Mouse (Mus musculus): Measurements from ENCODE around the gene Ada.

The Ada gene

DNA sequence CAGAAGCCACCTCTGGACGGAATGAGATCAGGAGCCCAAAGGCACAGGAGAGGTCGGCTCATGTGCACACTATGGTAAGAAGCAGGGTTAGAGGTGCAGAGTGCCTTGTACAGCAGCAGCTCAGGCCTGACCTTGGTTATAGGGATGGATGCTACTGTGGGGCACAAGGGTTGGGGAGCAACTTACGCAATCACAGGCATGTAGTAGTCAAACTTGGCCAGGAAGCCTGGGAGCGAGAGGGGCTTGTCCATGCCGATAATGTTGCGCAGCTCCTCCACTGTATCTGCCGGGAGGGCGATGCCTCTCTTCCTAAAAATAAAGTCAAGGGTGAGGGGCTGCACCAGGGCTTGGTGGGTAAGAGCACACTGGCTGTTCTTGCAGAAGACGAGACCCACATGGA lies 14.9 kb downstream of the Ada start:
- DNase-seq (ENCODE audit: extremely low spot score, low read depth, low spot score): no peak

DNA sequence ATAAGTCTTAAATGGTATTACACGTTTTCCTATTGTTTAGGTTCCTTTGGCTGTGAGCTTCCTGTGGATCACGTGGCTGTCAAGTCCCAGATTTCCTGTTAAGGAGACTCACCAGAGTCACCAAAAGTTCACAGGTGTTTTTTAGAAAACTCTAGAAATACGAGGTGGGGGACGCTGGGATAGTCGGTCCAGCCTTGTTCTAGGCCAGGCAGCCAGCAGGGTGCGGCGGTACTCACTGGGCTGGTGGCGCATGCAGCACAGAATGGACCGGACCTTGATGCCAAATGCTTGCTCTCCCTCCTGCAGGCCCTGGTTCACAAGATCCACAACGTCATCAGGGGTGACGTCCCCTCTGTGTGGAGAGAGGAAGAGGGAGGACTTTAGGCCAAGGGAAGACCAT lies 18.0 kb downstream of the Ada start:
- DNase-seq (ENCODE audit: extremely low spot score, low read depth, low spot score): no peak

DNA sequence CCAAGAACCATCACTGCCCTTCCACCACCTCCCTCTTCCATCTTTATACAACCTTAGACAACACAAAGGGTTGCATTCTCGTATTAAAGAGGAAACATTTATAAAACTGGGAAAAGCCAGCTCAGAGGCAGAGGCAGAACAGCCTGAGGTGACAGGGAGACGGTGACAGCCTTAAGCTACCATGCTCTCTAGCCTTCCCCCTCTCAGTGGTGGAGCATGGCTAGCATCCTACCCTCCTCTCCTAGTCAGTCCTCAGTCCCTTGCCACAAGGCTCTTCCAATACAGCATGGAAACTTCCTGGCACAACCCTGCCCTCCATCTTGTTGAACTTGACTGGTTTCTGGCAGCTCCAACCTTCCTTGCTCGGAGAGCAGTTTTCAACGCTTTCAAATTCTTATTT lies 21.7 kb downstream of the Ada start:
- DNase-seq (ENCODE audit: extremely low spot score, low read depth, low spot score): no peak

DNA sequence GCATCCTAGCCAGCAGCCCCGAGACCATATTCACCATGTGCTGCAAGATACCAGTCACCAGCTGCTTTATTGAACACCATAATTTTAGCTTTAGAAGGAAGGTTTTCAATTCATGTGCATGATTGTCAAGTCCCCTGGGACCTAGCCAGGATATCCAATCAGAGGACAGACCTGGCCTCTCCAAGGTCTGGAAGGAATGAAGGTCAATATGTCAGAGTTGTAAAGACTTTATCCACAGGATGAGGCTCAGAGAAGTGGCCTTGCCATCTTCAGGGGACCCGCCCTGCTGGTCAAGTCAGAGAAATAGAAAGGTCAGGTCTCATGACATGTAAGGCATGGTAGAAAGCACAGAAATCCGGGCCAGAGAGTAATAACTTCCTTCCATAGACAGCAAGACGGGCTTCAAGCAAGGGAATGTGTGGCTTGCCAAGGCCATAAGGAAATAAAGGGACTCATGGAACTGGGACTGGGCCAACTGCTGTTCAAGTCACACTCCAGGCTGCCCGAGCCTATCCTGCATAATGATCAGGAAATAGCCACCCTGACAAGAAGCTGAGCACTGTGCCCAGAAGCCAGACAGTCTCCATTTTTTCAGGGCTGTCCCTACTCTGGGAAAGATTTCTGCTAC lies 23.2 kb downstream of the Ada start:
- no peak for DNase-seq (ENCODE audit: extremely low spot score, low read depth, low spot score)

DNA sequence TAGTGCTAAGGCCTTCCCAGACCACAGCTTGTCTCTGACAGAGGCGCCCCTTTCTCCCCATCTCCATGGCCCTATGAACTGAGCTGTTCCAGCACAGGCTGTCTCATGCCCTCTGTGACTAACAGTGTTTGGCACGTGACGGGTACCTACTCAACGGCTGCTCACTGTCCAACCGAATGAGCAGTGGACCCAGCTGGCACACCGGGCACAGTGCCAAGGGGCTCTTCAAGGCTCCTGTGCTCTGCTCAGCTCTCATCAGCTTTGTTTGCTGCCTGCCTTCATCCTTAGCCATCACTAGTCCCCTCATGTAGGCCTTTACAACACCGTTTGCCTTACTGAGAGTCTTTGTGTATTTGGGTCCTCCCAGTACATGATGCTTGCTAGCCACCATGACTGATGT lies 27.5 kb downstream of the Ada start:
- no peak for DNase-seq (ENCODE audit: extremely low spot score, low read depth, low spot score)

DNA sequence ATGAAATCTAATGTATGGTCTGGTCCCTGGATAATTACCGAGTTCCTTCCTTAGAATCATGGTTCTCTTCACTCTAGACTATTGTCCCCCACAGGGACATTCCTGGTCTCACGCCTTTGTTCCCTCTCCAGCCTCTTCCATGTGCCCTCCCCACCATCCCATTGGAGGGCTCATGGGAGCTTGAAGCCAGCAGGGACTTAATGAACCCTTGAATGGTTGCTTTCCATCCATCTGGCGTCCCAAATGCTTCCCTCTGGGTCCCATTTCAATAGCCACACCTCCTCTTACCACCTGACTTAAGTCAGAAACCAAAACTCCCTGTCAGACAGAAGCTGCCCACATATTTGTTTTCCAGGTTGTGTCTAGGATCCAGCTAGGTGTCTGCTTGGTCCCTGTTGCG lies 30.4 kb downstream of the Ada start:
- no peak for DNase-seq (ENCODE audit: extremely low spot score, low read depth, low spot score)

DNA sequence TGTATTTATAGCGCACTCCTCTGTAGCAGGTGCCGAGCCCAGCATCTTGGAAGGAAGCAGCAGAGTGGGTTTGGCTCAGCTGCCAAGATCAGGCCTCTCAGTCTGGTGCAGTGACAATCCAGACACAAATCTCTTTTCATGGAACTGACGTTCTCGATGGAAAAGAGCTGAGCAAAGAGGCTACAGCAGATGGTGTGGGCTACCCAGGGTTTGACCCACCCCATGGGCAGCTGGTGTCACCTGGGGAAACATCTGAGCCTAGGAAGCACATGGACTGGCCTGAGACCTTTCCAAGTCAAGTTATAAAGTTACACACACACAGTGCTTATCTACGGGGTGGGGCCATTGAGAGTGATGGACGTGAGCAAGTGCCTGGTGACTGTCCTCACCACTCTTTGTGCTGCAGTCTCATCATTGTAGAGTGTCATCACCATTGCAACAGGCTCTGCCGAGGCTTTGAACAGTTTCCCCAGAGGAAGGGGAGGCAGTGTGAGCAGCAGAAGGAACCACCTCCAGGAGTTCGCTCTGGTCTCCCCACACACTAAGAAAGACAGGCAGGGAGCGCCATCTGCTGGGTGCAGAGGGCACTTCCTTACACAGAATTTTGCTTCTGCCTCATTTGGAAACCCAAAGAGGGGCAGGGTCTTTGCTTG lies 31.0 kb downstream of the Ada start:
- DNase-seq (ENCODE audit: extremely low spot score, low read depth, low spot score): peak; percentile 35

DNA sequence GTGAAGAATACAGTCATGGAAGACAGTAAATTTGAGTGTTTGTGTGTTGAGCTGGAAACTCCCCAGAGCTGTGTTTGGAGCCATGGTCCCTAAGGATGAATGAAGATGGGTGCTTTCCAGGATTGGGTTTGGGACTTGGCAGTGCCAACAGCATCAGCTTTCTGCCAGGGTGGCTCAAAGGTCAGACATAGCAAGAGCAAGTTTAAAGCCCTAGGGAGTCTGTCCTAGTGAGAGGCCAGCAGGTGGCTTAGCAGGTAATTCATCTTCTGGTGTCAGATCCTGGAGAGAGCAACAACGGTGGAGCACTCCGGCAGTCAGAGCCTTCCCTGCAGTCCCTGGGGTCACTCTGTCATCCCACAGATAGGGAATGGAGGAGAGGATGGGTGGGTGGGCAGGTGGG lies 31.5 kb downstream of the Ada start:
- DNase-seq (ENCODE audit: extremely low spot score, low read depth, low spot score): no peak

DNA sequence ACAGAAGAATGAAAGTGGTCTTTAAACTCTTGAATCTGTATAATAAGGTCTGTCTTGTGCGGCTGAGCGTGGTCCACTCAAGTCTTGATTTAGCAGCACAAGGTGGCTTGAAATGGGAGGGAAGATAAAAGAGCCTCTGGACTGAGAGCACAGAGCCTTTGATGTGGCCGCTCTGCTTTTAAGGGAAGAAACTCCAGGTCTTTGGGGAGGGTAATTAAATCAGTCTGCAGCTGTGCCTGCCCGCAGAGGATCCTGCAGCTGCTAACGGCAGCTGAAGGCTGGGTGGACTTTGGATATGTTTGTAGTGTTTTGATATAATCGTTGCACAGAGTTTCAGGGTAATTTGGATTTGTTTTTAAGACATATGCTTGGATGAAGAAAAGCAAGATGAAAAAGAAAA lies 33.2 kb downstream of the Ada start:
- DNase-seq (ENCODE audit: extremely low spot score, low read depth, low spot score): peak; percentile 49

DNA sequence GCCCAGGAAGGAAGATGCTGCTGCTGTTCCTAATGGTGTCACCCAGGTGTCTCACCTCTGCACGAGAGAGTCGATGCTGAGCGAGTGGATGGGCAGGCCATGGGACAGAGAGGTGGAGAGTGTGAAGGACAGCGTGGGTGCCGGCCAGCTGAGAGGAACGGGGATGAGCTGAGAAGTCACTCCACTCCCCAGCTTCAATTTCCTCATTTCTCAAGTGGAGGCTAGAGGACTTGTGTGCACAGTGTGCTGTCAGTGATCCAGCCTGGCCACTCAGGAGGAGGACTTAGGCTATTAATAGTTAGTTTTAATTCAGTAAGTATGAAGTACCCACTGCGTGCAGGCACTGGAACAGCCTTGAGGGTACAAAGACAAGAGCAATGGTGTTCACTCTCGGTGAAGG lies 33.6 kb downstream of the Ada start:
- DNase-seq (ENCODE audit: extremely low spot score, low read depth, low spot score): no peak

- no peak for DNase-seq (ENCODE audit: extremely low spot score, low read depth, low spot score)
Measured at GRCm38 (mm10) chr2:163713340-163713739, 36.7 kb downstream of the Ada start.

- DNase-seq (ENCODE audit: extremely low spot score, low read depth, low spot score): no peak
Measured at GRCm38 (mm10) chr2:163712874-163713273, 37.2 kb downstream of the Ada start.

DNA sequence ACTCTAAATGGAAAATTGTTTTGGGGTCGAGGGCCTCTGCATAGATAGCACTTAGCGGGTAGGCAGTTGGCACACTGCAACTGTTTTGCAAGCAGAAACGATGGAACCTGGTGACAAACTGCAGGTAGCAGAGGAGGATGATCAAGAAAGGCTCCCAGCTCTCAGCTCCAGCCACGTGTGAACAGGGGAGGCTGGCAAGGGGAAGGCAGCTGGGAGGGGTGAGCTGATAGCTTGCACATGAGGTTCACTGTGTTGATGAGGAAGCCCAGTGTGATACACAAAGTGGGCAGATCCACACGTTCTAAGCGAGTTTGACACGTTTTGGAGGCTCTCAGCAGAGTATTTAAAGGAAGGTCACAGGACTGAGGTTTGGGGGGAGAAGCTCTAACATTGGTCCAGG lies 37.6 kb downstream of the Ada start:
- DNase-seq (ENCODE audit: extremely low spot score, low read depth, low spot score): no peak

- DNase-seq (ENCODE audit: extremely low spot score, low read depth, low spot score): no peak
Measured at GRCm38 (mm10) chr2:163711368-163711868, 38.6 kb downstream of the Ada start.

GRCm38 (mm10) chr2:163710606-163711159 lies 39.4 kb downstream of the Ada start:
- no peak for DNase-seq (ENCODE audit: extremely low spot score, low read depth, low spot score)

DNA sequence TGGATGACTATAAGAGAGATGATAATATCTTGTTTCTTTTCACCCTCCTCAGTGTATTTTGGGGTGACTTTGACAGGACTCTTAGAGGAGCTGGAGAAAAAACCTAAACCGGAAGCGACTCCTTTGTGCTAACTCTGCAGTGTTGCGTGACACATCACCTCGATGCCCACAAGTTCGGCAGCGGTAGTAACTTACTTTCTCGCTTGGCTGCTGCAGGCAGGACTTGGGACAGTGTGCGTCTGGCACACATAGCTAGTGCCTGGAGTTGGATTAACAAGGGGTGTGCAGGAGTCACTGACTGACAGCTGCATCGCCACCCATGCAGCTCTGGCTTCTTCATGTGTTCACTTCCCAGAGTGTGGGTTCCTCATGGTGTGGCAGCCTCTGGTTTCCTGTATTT lies 40.0 kb downstream of the Ada start:
- DNase-seq (ENCODE audit: extremely low spot score, low read depth, low spot score): no peak

- no peak for DNase-seq (ENCODE audit: extremely low spot score, low read depth, low spot score)
Measured at GRCm38 (mm10) chr2:163708763-163709250, 41.2 kb downstream of the Ada start.

DNA sequence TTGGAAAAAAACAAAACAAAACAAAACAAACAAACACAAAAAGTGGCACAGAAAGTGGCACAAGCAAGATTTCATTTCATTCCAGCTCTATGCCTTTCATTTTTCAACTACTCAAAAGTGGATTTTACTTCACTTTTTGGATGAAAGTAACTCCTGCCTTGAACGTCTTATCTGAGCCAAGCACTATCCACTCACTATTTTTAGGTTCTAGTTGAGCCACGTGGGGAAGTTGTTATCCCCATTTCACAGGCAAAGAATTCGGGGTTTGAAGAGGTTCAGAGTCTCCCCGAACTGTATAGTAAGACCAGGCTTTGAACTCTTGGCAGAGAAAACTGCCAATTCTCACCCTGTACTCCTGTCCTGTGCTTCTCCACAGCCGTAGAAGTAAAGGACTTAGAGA lies 41.7 kb downstream of the Ada start:
- no peak for DNase-seq (ENCODE audit: extremely low spot score, low read depth, low spot score)

GRCm38 (mm10) chr2:163703599-163704260 lies 46.3 kb downstream of the Ada start:
- no peak for DNase-seq (ENCODE audit: extremely low spot score, low read depth, low spot score)

- DNase-seq (ENCODE audit: extremely low spot score, low read depth, low spot score): no peak
Measured at GRCm38 (mm10) chr2:163702921-163703320, 47.1 kb downstream of the Ada start.

DNA sequence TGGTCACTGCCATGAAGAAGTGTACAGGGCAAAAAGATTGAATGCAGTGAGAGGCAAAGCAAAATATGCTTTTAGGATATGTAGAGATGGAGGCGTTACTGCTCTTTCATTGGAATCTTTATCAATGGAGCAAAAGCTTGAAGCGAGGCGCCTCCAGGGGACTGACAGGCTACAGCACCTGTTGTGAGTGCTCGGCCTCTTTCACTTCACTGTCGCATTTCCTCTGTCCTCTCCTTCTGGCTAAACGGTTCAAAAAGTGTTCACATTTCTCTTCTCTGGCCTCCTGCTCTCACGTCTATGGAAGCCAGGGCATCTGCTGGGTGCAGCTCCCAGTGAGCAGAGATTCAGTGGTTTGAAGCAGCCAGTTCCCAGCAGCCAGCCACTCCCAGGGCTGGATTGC lies 47.6 kb downstream of the Ada start:
- no peak for DNase-seq (ENCODE audit: extremely low spot score, low read depth, low spot score)
